In the genomic region with DNA sequence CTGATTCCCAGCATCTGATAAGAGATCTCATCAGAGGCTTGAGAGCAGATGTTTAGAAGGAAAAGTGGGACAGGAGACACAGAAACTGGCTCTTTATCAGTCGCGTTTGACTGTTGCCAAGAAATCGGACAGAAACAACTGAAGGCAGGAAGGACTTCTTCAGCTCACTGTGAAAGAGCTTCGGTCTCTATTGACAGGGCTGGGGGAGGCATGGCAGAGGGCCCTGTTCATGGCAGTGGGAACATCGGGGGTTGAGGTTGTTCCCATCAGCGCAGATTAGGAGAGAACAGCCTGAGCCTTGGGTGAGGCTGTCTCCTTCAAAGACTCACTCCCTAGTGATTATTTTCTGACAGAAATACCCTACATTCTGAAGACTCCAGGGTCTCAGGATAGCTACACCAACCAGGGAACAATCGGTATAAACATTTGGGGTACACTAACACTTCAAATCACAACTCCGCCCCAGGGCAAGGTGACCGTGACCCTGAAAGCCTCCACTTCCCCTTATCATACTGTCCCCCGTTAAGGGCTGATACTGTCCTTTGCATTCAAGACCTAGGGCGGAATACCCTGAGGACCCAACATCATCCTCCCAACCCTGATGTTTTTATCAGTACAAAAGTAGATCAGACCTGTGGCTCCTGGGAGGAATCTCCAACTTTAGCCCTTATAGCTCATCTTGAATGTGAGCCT, we compare ENCODE assay signal across 27 mouse cellular contexts.
DNase-seq lines count a peak whose midpoint lies in the region; ATAC-seq and TF ChIP-seq lines count a peak whose summit lies in the region.
"Had no signal": no experiment of that assay in that cellular context is flagged by ENCODE, and none has a peak within 500 bp of the region (broad histone marks: within the 10 kb centered on the region; RNA-seq: fewer than 3 reads in every experiment).

No protein-coding gene starts in this region.

- no peak overlapping the region for H3K4me2 ChIP-seq in heart, embryonic 14.5 days (ENCODE audit: low read length)
- H3K4me2 ChIP-seq in forebrain, postnatal 0 days (ENCODE audit: low read depth), result no peak overlapping the region
- H3K4me2 ChIP-seq: embryonic facial prominence, embryonic 12.5 days; embryonic facial prominence, embryonic 15.5 days; heart, embryonic 12.5 days; hindbrain, embryonic 12.5 days; hindbrain, embryonic 15.5 days had no signal

- H3K27me3 ChIP-seq in heart, embryonic 14.5 days (ENCODE audit: control insufficient read depth, insufficient read depth, low read length), result no peaks in the 10 kb centered on the region
- H3K27me3 ChIP-seq in testis, adult 2 months (ENCODE audit: control insufficient read depth, insufficient read depth, low read length), result no peaks in the 10 kb centered on the region
- no peaks in the 10 kb centered on the region for H3K27me3 ChIP-seq in forebrain, postnatal 0 days (ENCODE audit: insufficient read depth, low read length)
- H3K27me3 ChIP-seq: CH12.LX; embryonic facial prominence, embryonic 12.5 days; embryonic facial prominence, embryonic 15.5 days; heart, embryonic 12.5 days; hindbrain, embryonic 12.5 days; hindbrain, embryonic 15.5 days; Patski had no signal

- ATAC-seq in heart, embryonic 14.5 days (ENCODE audit: insufficient number of reproducible peaks, insufficient read depth, low FRiP score, low read depth), result 0 out of 2 replicates have a peak, but pooled peaks have one; percentile 50
- no peak for ATAC-seq in forebrain, postnatal 0 days
- ATAC-seq: forebrain, embryonic 14.5 days; Patski had no signal

- no peak for TF ChIP-seq POLR2A in testis, adult 2 months (IDR thresholded peaks at IDR 0.05; ENCODE audit: control insufficient read depth, low read depth, low read length)

- no peak overlapping the region for H3K27ac ChIP-seq in heart, embryonic 14.5 days (replicated peaks in 1 of 2; ENCODE audit: control insufficient read depth in 1 of 2, insufficient read depth in 1 of 2, low read depth in 2 of 2, low read length in 2 of 2)
- peak overlapping the region; percentile 85 for H3K27ac ChIP-seq in testis, adult 2 months (ENCODE audit: control insufficient read depth, insufficient read depth, low read depth, low read length)
- no peak overlapping the region for H3K27ac ChIP-seq in forebrain, postnatal 0 days (ENCODE audit: low read depth, low read length)
- H3K27ac ChIP-seq: embryonic facial prominence, embryonic 12.5 days; embryonic facial prominence, embryonic 15.5 days; gastrocnemius, adult 2 months; hindbrain, embryonic 12.5 days; hindbrain, embryonic 15.5 days had no signal

- TF ChIP-seq CTCF in testis, adult 2 months (IDR thresholded peaks at IDR 0.05; ENCODE audit: control insufficient read depth, insufficient read depth, insufficient replicate concordance, low read depth, low read length), result no peak
- TF ChIP-seq CTCF in forebrain, postnatal 0 days (IDR thresholded peaks at IDR 0.05; ENCODE audit: low read depth), result no peak

- no peaks in the 10 kb centered on the region for H3K9me3 ChIP-seq in heart, embryonic 14.5 days (ENCODE audit: control insufficient read depth, low read length)
- no peaks in the 10 kb centered on the region for H3K9me3 ChIP-seq in forebrain, postnatal 0 days (ENCODE audit: low read length)
- H3K9me3 ChIP-seq: embryonic facial prominence, embryonic 12.5 days; embryonic facial prominence, embryonic 15.5 days; G1E; heart, embryonic 12.5 days; hindbrain, embryonic 12.5 days; hindbrain, embryonic 15.5 days had no signal

- WGBS in heart, embryonic 14.5 days, result 52% methylated on average over 11 of the region's 11 CpGs
- 79% methylated on average over 11 of the region's 11 CpGs for WGBS in forebrain, postnatal 0 days

- no peaks in the 10 kb centered on the region for H3K36me3 ChIP-seq in heart, embryonic 14.5 days (ENCODE audit: control insufficient read depth, insufficient read depth, low read length)
- no peaks in the 10 kb centered on the region for H3K36me3 ChIP-seq in testis, adult 2 months (ENCODE audit: control insufficient read depth, insufficient read depth, low read length)
- H3K36me3 ChIP-seq in forebrain, postnatal 0 days (ENCODE audit: insufficient read depth), result no peaks in the 10 kb centered on the region
- H3K36me3 ChIP-seq: embryonic facial prominence, embryonic 12.5 days; embryonic facial prominence, embryonic 15.5 days; G1E; heart, embryonic 12.5 days; hindbrain, embryonic 12.5 days; hindbrain, embryonic 15.5 days had no signal

- peaks cover 4 to 7% of the 10 kb centered on the region in 2 experiments; a peak in 3 of 4 replicates for H3K4me1 ChIP-seq in heart, embryonic 14.5 days (ENCODE audit: control insufficient read depth in 2 of 2, insufficient read depth in 2 of 2, low read length in 2 of 2)
- H3K4me1 ChIP-seq in testis, adult 2 months (ENCODE audit: control insufficient read depth, insufficient read depth, low read length), result peaks cover 12% of the 10 kb centered on the region
- no peaks in the 10 kb centered on the region for H3K4me1 ChIP-seq in forebrain, postnatal 0 days (ENCODE audit: insufficient read depth)
- H3K4me1 ChIP-seq: hindbrain, embryonic 12.5 days; hindbrain, embryonic 15.5 days had no signal

- H3K9ac ChIP-seq in heart, embryonic 14.5 days (ENCODE audit: low read length), result no peak overlapping the region
- H3K9ac ChIP-seq in forebrain, postnatal 0 days, result no peak overlapping the region
- H3K9ac ChIP-seq: embryonic facial prominence, embryonic 12.5 days; embryonic facial prominence, embryonic 15.5 days; heart, embryonic 12.5 days; hindbrain, embryonic 12.5 days; hindbrain, embryonic 15.5 days had no signal

- no peak overlapping the region for H3K4me3 ChIP-seq in heart, embryonic 14.5 days (ENCODE audit: control insufficient read depth in 1 of 2, insufficient read depth in 1 of 2, low read depth in 1 of 2, low read length in 2 of 2)
- H3K4me3 ChIP-seq in testis, adult 2 months (ENCODE audit: control insufficient read depth, low read depth, low read length), result peak overlapping the region; percentile 10; the same call in 1 of the 2 replicates
- no peak overlapping the region for H3K4me3 ChIP-seq in forebrain, postnatal 0 days (ENCODE audit: low read depth, low read length)
- H3K4me3 ChIP-seq: embryonic facial prominence, embryonic 12.5 days; embryonic facial prominence, embryonic 15.5 days; gastrocnemius, adult 2 months; heart, embryonic 12.5 days; hindbrain, embryonic 12.5 days; hindbrain, embryonic 15.5 days had no signal

- DNase-seq in heart, adult 8-10 months (ENCODE audit: low spot score), result no peak
- peak; percentile 64 for DNase-seq in ovary, adult 18-20 months (ENCODE audit: low spot score)
- no peak for DNase-seq in ovary, postnatal 10 days (ENCODE audit: low spot score)
- DNase-seq in urinary bladder, adult 2 months (ENCODE audit: low spot score), result no peak
- no peak for DNase-seq in forebrain, postnatal 0 days
- DNase-seq: adrenal gland, postnatal 10 days; adrenal gland, postnatal 36 days; B cell, adult 2 months; cerebellum, adult 11 months; cerebellum, adult 2 months; cerebellum, adult 9-11 months; cerebellum, postnatal 25 days; gastrocnemius, adult 2 months; gastrocnemius, postnatal 14 days; heart, adult 11 months; heart, postnatal 4 days had no signal
